Mouse (Mus musculus): ENCODE measurements around the gene Olfr1453.
"Not testable (repeated sequence)": the region's sequence is repeated elsewhere in the genome, so short reads cannot be mapped to it uniquely, and the experiment has no call there.

Gene Olfr1453

GRCm38 (mm10) chr19:13028227-13028626 is at the start of gene Olfr1453:
Gene Olfr1453 (minus strand): TSS chr19:13028327.
- DNase-seq (ENCODE audit: low spot score in 2 of 2) = no peak

- no peak for DNase-seq (ENCODE audit: low spot score in 2 of 2)
Measured at GRCm38 (mm10) chr19:13060310-13060709, 32.2 kb upstream of the Olfr1453 start, which contains the start of gene Olfr1454. Gene Olfr1454 (plus strand): TSS chr19:13060610.

- DNase-seq (ENCODE audit: low spot score in 2 of 2) = no peak
Measured at GRCm38 (mm10) chr19:12994714-12995113, 33.4 kb downstream of the Olfr1453 start, which contains the start of gene Olfr1451. Gene Olfr1451 (plus strand): TSS chr19:12995014.

- DNase-seq (ENCODE audit: low spot score in 2 of 2) = not testable (repeated sequence)
Measured at GRCm38 (mm10) chr19:12992316-12992715, 35.8 kb downstream of the Olfr1453 start.
